Mouse (Mus musculus): ENCODE measurements around the gene Med23. TPM values are rescaled to one million over a fixed set of nuclear protein-coding genes. Genes with fewer than 3 reads are reported as not detected.
A peak's percentile ranks its signal among the peaks of the same experiment; 100 is the strongest.

Med23 gene
- total and polyA plus RNA-seq, 2 experiments from 2014 or later: 7.1 to 35.0 TPM

GRCm38 (mm10) chr10:24915486-24915885 is 45.7 kb downstream of the Med23 start:
- no peak for TF ChIP-seq CTCF (IDR thresholded peaks at IDR 0.05; ENCODE audit: low read depth)
- TF ChIP-seq EP300 (IDR thresholded peaks at IDR 0.05; ENCODE audit: low read depth): no peak
- DNase-seq (ENCODE audit: low spot score) (no peak), ATAC-seq (ENCODE audit: insufficient read depth, low read depth) (no peak)
- H3K27me3 ChIP-seq (ENCODE audit: control insufficient read depth, insufficient read depth, low read length): no peaks in the 10 kb centered on the region
- 87% methylated on average over 6 of the region's 6 CpGs for WGBS
- no peaks in the 10 kb centered on the region for H3K4me1 ChIP-seq (ENCODE audit: control insufficient read depth, insufficient read depth)
- no peak overlapping the region for H3K4me3 ChIP-seq (ENCODE audit: low read depth, low read length)
- H3K36me3 ChIP-seq (replicated peaks; ENCODE audit: control insufficient read depth, insufficient read depth, low read length): peaks cover 53% of the 10 kb centered on the region
- H3K4me2 ChIP-seq (ENCODE audit: low read depth, low read length): no peak overlapping the region
- no peak overlapping the region for H3K9ac ChIP-seq (replicated peaks; ENCODE audit: low read depth, low read length)
- H3K9me3 ChIP-seq (replicated peaks; ENCODE audit: control insufficient read depth, low read length): no peaks in the 10 kb centered on the region
- no peak overlapping the region for H3K27ac ChIP-seq (ENCODE audit: low read depth)

- no peak overlapping the region for H3K4me2 ChIP-seq (ENCODE audit: low read depth, low read length)
- 80% methylated on average over 4 of the region's 4 CpGs for WGBS
- H3K27ac ChIP-seq (ENCODE audit: low read depth): no peak overlapping the region
- H3K9ac ChIP-seq (replicated peaks; ENCODE audit: low read depth, low read length): no peak overlapping the region
- no peaks in the 10 kb centered on the region for H3K27me3 ChIP-seq (ENCODE audit: control insufficient read depth, insufficient read depth, low read length)
- no peak for TF ChIP-seq EP300 (IDR thresholded peaks at IDR 0.05; ENCODE audit: low read depth)
- TF ChIP-seq CTCF (IDR thresholded peaks at IDR 0.05; ENCODE audit: low read depth): no peak
- no peak overlapping the region for H3K4me3 ChIP-seq (ENCODE audit: low read depth, low read length)
- H3K4me1 ChIP-seq (ENCODE audit: control insufficient read depth, insufficient read depth): peaks cover under 1% of the 10 kb centered on the region; the same call in 1 of the 2 replicates
- H3K9me3 ChIP-seq (replicated peaks; ENCODE audit: control insufficient read depth, low read length): no peaks in the 10 kb centered on the region
- no peak for ATAC-seq (ENCODE audit: insufficient read depth, low read depth)
- H3K36me3 ChIP-seq (replicated peaks; ENCODE audit: control insufficient read depth, insufficient read depth, low read length): no peaks in the 10 kb centered on the region
- DNase-seq (ENCODE audit: low spot score): no peak
Measured at GRCm38 (mm10) chr10:24922977-24923376, 53.2 kb downstream of the Med23 start.

GRCm38 (mm10) chr10:24924296-24924695 is 54.5 kb downstream of the Med23 start:
- no peak for TF ChIP-seq CTCF (IDR thresholded peaks at IDR 0.05; ENCODE audit: low read depth)
- TF ChIP-seq EP300 (IDR thresholded peaks at IDR 0.05; ENCODE audit: low read depth): no peak
- Histone ChIP-seq H3K36me3 (replicated peaks; ENCODE audit: control insufficient read depth, insufficient read depth, low read length) (no peaks in the 10 kb centered on the region), H3K9ac (replicated peaks; ENCODE audit: low read depth, low read length) (no peak overlapping the region), H3K4me3 (ENCODE audit: low read depth, low read length) (no peak overlapping the region), H3K27me3 (ENCODE audit: control insufficient read depth, insufficient read depth, low read length) (no peaks in the 10 kb centered on the region), H3K4me2 (ENCODE audit: low read depth, low read length) (no peak overlapping the region), H3K4me1 (ENCODE audit: control insufficient read depth, insufficient read depth) (peaks cover 4% of the 10 kb centered on the region), H3K9me3 (replicated peaks; ENCODE audit: control insufficient read depth, low read length) (no peaks in the 10 kb centered on the region), H3K27ac (ENCODE audit: low read depth) (no peak overlapping the region)
- ATAC-seq (ENCODE audit: insufficient read depth, low read depth) (no peak), DNase-seq (ENCODE audit: low spot score) (no peak)
- 71% methylated on average over 3 of the region's 3 CpGs for WGBS

GRCm38 (mm10) chr10:24926380-24926779 is 56.6 kb downstream of the Med23 start:
- no peak overlapping the region for H3K9ac ChIP-seq (replicated peaks; ENCODE audit: low read depth, low read length)
- ATAC-seq (ENCODE audit: insufficient read depth, low read depth): no peak
- no peak overlapping the region for H3K4me2 ChIP-seq (ENCODE audit: low read depth, low read length)
- H3K9me3 ChIP-seq (replicated peaks; ENCODE audit: control insufficient read depth, low read length): no peaks in the 10 kb centered on the region
- no peak overlapping the region for H3K27ac ChIP-seq (ENCODE audit: low read depth)
- no peak for TF ChIP-seq EP300 (IDR thresholded peaks at IDR 0.05; ENCODE audit: low read depth)
- no peak for TF ChIP-seq CTCF (IDR thresholded peaks at IDR 0.05; ENCODE audit: low read depth)
- no peaks in the 10 kb centered on the region for H3K27me3 ChIP-seq (ENCODE audit: control insufficient read depth, insufficient read depth, low read length)
- no peak overlapping the region for H3K4me3 ChIP-seq (ENCODE audit: low read depth, low read length)
- peaks cover 4% of the 10 kb centered on the region for H3K4me1 ChIP-seq (ENCODE audit: control insufficient read depth, insufficient read depth)
- H3K36me3 ChIP-seq (replicated peaks; ENCODE audit: control insufficient read depth, insufficient read depth, low read length): no peaks in the 10 kb centered on the region
- WGBS: 55% methylated on average over 10 of the region's 10 CpGs
- DNase-seq (ENCODE audit: low spot score): no peak

- Histone ChIP-seq H3K9ac (replicated peaks; ENCODE audit: low read depth, low read length) (no peak within 1 kb of the TSS), H3K27ac (ENCODE audit: low read depth) (no peak within 1 kb of the TSS), H3K4me2 (ENCODE audit: low read depth, low read length) (peak within 1 kb of the TSS; percentile 47), H3K9me3 (replicated peaks; ENCODE audit: control insufficient read depth, low read length) (no peaks in the 10 kb centered on the region), H3K4me1 (ENCODE audit: control insufficient read depth, insufficient read depth) (peaks cover 4% of the 10 kb centered on the region), H3K27me3 (ENCODE audit: control insufficient read depth, insufficient read depth, low read length) (no peaks in the 10 kb centered on the region), H3K36me3 (replicated peaks; ENCODE audit: control insufficient read depth, insufficient read depth, low read length) (no peaks in the 10 kb centered on the region), H3K4me3 (ENCODE audit: low read depth, low read length) (peak within 1 kb of the TSS; percentile 24; the same call in 1 of the 2 replicates)
- no peak for TF ChIP-seq CTCF (IDR thresholded peaks at IDR 0.05; ENCODE audit: low read depth)
- no peak for TF ChIP-seq EP300 (IDR thresholded peaks at IDR 0.05; ENCODE audit: low read depth)
- WGBS: 61% methylated on average over 14 of the region's 14 CpGs
- DNase-seq (ENCODE audit: low spot score) (no peak), ATAC-seq (ENCODE audit: insufficient read depth, low read depth) (no peak)
Measured at GRCm38 (mm10) chr10:24926962-24927720, 57.4 kb downstream of the Med23 start, which contains the start of gene Arg1. Arg1 (minus strand) TSS chr10:24927484.
